Mouse (Mus musculus): ENCODE data around the gene Cdc42bpa. TPM values are rescaled to one million over a fixed set of nuclear protein-coding genes. Genes with fewer than 3 reads are reported as not detected.
A peak's percentile ranks its signal among the peaks of the same experiment; 100 is the strongest.

Gene Cdc42bpa
- polyA plus RNA-seq, 1 experiment, result 6.6 TPM

DNA sequence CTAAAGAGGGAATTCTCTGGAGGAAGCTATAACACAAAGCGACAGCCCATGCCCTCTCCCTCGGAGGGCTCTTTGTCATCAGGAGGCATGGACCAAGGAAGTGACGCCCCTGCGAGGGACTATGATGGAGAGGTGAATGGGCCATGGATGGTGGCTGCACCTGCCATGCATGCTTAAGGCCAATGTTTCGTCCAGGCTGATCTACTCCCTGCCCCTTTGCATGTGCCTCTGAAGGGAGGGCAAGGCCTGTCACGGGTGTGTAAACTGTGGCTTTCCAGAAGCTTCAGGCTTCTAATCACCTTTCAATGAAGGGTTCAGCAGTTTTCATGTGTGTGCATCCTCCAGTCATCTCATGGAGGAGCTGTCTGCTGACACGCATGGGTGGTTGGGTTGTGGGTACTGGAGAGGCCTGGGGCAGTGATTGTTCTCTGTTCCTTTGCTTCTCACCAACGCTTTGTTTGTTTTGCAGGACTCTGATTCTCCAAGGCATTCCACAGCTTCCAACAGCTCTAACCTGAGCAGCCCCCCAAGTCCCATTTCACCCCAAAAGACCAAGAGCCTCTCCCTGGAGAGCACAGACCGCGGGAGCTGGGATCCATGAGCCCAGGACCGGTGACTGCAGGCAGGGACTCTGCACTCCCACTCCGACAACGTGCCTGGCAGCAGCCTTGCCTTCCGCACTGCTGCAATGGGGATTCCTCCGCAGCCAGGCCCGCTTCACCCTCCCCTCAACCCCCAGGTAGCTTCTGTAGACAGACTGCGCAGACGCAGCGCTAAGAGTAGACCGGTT is 201.5 kb downstream of the Cdc42bpa start:
- Histone ChIP-seq H3K36me3 (ENCODE audit: control insufficient read depth, insufficient read depth, low read length) (peaks cover 8% of the 10 kb centered on the region), H3K27me3 (ENCODE audit: control insufficient read depth, insufficient read depth, low read length) (no peaks in the 10 kb centered on the region), H3K4me3 (ENCODE audit: low read depth, low read length) (no peak overlapping the region), H3K4me1 (ENCODE audit: control insufficient read depth, insufficient read depth, insufficient read length, low read length) (no peaks in the 10 kb centered on the region), H3K27ac (ENCODE audit: insufficient read depth, low read depth, low read length) (no peak overlapping the region)
- WGBS, result 88% methylated on average over 20 of the region's 20 CpGs
- TF ChIP-seq POLR2A (IDR thresholded peaks at IDR 0.05; ENCODE audit: low read depth, low read length), result no peak
- TF ChIP-seq CTCF (IDR thresholded peaks at IDR 0.05; ENCODE audit: extremely low read depth, insufficient read length, insufficient replicate concordance, low read depth, low read length), result no peak

DNA sequence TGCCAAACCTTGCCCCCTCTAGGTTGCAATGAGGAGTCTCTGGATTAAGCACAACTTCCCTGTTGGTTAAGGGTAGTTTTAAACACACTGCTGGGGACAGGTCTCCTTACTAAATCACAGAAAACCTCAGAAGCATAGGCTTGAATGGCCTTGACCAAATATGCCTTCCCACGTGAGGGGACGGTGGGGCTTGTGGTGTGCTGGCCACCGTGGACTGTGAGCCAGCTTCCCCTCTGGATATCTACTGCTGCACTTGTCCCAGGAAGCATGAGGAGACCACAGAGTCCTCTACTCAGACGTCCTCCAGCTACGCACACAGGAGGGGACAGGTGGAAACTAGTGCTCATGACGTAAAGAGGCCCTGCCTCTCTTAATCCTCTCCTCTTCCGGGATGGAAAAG is 202.7 kb downstream of the Cdc42bpa start:
- no peaks in the 10 kb centered on the region for H3K4me1 ChIP-seq (ENCODE audit: control insufficient read depth, insufficient read depth, insufficient read length, low read length)
- TF ChIP-seq POLR2A (IDR thresholded peaks at IDR 0.05; ENCODE audit: low read depth, low read length) (no peak), CTCF (IDR thresholded peaks at IDR 0.05; ENCODE audit: extremely low read depth, insufficient read length, insufficient replicate concordance, low read depth, low read length) (no peak)
- no peak overlapping the region for H3K4me3 ChIP-seq (ENCODE audit: low read depth, low read length)
- whole genome bisulfite sequencing, result 77% methylated on average over 7 of the region's 7 CpGs
- H3K36me3 ChIP-seq (ENCODE audit: control insufficient read depth, insufficient read depth, low read length), result peaks cover 14% of the 10 kb centered on the region
- H3K27me3 ChIP-seq (ENCODE audit: control insufficient read depth, insufficient read depth, low read length), result no peaks in the 10 kb centered on the region
- H3K27ac ChIP-seq (ENCODE audit: insufficient read depth, low read depth, low read length), result no peak overlapping the region

DNA sequence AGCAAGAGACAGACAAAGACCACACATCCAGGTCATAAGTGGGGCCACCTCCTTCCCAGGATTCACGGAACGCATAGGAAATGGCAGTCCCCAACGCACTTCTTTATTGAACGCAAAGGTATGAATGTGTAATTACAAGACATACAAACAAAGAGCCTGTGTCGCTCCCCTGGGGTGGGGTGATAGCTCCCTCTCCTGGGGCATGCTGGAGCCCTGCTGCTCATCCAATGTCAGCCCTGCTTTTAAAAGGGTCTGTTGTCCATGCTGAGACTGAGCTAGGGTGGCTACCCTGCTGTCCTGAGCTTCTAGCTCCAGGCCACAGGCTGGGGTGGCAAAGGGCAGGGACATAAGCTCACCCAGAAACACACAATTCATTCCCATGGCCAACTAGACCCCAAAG is 206.3 kb downstream of the Cdc42bpa start:
- H3K4me1 ChIP-seq (ENCODE audit: control insufficient read depth, insufficient read depth, insufficient read length, low read length), result no peaks in the 10 kb centered on the region

DNA sequence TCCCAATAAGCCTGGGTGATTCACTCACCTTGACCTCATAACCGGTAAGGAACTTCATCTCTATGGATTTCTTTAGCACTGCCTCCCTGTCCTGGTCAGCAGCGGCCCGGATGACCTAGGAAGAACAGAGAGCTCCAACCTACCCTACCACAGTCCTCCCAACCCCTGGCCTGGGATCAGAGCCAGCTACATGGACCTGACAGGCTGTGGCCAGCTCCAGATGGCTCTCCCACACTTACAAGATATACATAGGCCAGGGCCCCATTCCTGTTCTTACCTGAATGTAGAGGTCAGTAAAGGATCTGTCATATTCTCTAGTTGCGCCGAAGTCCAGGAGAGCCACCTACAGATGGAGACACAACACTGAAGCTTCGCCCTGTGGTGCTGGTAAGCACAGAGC is 208.0 kb downstream of the Cdc42bpa start:
- Histone ChIP-seq H3K27me3 (ENCODE audit: control insufficient read depth, insufficient read depth, low read length) (no peaks in the 10 kb centered on the region), H3K4me3 (ENCODE audit: low read depth, low read length) (no peak overlapping the region), H3K27ac (ENCODE audit: insufficient read depth, low read depth, low read length) (no peak overlapping the region), H3K4me1 (ENCODE audit: control insufficient read depth, insufficient read depth, insufficient read length, low read length) (no peaks in the 10 kb centered on the region), H3K36me3 (ENCODE audit: control insufficient read depth, insufficient read depth, low read length) (peaks cover 37% of the 10 kb centered on the region)
- TF ChIP-seq CTCF (IDR thresholded peaks at IDR 0.05; ENCODE audit: extremely low read depth, insufficient read length, insufficient replicate concordance, low read depth, low read length) (no peak), POLR2A (IDR thresholded peaks at IDR 0.05; ENCODE audit: low read depth, low read length) (no peak)
- 92% methylated on average over 6 of the region's 6 CpGs for WGBS

More for the DNA sequence above, 206.3 kb downstream of the Cdc42bpa start:
- WGBS, result 85% methylated on average over 5 of the region's 5 CpGs
- TF ChIP-seq POLR2A (IDR thresholded peaks at IDR 0.05; ENCODE audit: low read depth, low read length) (no peak), CTCF (IDR thresholded peaks at IDR 0.05; ENCODE audit: extremely low read depth, insufficient read length, insufficient replicate concordance, low read depth, low read length) (peak; percentile 6; the same call in 1 of the 2 replicates)
- H3K27me3 ChIP-seq (ENCODE audit: control insufficient read depth, insufficient read depth, low read length), result no peaks in the 10 kb centered on the region
- no peak overlapping the region for H3K4me3 ChIP-seq (ENCODE audit: low read depth, low read length)
- H3K36me3 ChIP-seq (ENCODE audit: control insufficient read depth, insufficient read depth, low read length), result peaks cover 35% of the 10 kb centered on the region
- no peak overlapping the region for H3K27ac ChIP-seq (ENCODE audit: insufficient read depth, low read depth, low read length)

DNA sequence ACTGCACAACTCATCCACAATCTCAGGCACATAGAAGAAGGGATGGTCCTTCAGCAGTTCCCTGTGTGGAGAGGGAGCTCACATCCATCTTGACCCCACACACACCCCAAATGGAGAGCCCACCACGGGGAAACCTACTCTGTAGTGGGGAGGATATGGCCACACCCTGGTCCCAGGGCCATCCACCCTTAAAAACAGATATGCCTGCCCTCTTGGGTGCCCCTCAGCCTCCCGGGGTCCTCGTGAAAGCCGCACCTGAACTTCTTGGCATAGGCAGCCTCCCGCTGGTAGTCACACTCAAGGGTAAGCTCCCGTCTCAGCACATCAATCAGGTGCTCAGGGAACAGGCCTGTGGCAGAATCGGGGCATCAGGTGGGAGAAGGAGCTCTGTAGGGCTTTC is 208.9 kb downstream of the Cdc42bpa start:
- TF ChIP-seq POLR2A (IDR thresholded peaks at IDR 0.05; ENCODE audit: low read depth, low read length), result no peak
- no peak for TF ChIP-seq CTCF (IDR thresholded peaks at IDR 0.05; ENCODE audit: extremely low read depth, insufficient read length, insufficient replicate concordance, low read depth, low read length)
- H3K4me1 ChIP-seq (ENCODE audit: control insufficient read depth, insufficient read depth, insufficient read length, low read length), result no peaks in the 10 kb centered on the region

DNA sequence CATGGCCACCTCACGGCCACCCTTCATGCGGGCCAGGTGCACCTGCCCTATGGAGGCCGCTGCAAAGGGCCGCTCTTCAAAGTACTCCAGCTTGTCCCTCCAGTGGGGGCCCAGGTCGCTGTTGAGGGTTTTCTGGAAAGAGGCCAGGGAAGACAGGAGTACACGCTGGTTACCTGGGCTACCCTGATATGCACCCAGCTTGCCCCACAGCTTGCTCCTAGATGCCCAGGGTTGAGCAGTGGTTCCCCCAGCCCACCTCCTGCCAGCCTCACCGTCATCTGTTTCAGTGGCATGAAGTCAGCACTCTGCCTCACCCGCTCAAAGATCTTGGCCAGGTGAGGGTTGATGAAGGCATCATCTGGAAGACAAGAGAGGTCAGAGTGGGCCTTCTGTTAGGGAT is 209.8 kb downstream of the Cdc42bpa start:
- Histone ChIP-seq H3K27ac (ENCODE audit: insufficient read depth, low read depth, low read length) (no peak overlapping the region), H3K27me3 (ENCODE audit: control insufficient read depth, insufficient read depth, low read length) (no peaks in the 10 kb centered on the region), H3K36me3 (ENCODE audit: control insufficient read depth, insufficient read depth, low read length) (peaks cover 35% of the 10 kb centered on the region), H3K4me3 (ENCODE audit: low read depth, low read length) (no peak overlapping the region), H3K4me1 (ENCODE audit: control insufficient read depth, insufficient read depth, insufficient read length, low read length) (no peaks in the 10 kb centered on the region)
- 86% methylated on average over 8 of the region's 8 CpGs for WGBS
- TF ChIP-seq CTCF (IDR thresholded peaks at IDR 0.05; ENCODE audit: extremely low read depth, insufficient read length, insufficient replicate concordance, low read depth, low read length) (no peak), POLR2A (IDR thresholded peaks at IDR 0.05; ENCODE audit: low read depth, low read length) (no peak)

More for the DNA sequence above, 208.9 kb downstream of the Cdc42bpa start:
- H3K27ac ChIP-seq (ENCODE audit: insufficient read depth, low read depth, low read length), result no peak overlapping the region
- no peaks in the 10 kb centered on the region for H3K27me3 ChIP-seq (ENCODE audit: control insufficient read depth, insufficient read depth, low read length)
- WGBS, result 88% methylated on average over 7 of the region's 7 CpGs
- H3K4me3 ChIP-seq (ENCODE audit: low read depth, low read length), result no peak overlapping the region
- peaks cover 37% of the 10 kb centered on the region for H3K36me3 ChIP-seq (ENCODE audit: control insufficient read depth, insufficient read depth, low read length)

DNA sequence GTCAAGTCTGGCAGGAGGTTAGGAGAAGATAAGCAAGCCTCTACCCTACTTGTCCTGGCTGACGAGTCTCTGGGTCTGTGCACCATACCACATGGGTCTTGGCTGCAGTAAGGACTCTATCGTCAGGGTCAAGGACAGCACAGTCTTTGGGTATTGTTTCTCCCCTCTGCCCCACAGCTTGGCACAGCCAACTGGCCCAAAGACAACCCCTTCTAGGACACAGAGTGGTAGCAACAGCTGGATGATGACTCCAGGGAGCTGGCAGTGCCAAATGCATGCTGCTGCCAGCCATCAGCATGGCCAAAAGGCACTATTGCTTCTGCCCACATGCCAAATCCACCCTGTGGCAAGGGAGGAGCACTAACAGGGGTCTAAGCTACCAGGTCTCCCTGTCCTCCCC is 211.6 kb downstream of the Cdc42bpa start:
- H3K27me3 ChIP-seq (ENCODE audit: control insufficient read depth, insufficient read depth, low read length), result no peaks in the 10 kb centered on the region
- no peak overlapping the region for H3K4me3 ChIP-seq (ENCODE audit: low read depth, low read length)
- peaks cover 30% of the 10 kb centered on the region for H3K36me3 ChIP-seq (ENCODE audit: control insufficient read depth, insufficient read depth, low read length)
- TF ChIP-seq POLR2A (IDR thresholded peaks at IDR 0.05; ENCODE audit: low read depth, low read length) (no peak), CTCF (IDR thresholded peaks at IDR 0.05; ENCODE audit: extremely low read depth, insufficient read length, insufficient replicate concordance, low read depth, low read length) (no peak)
- WGBS, result 84% methylated on average over 2 of the region's 2 CpGs
- peaks cover 9% of the 10 kb centered on the region for H3K4me1 ChIP-seq (ENCODE audit: control insufficient read depth, insufficient read depth, insufficient read length, low read length)
- H3K27ac ChIP-seq (ENCODE audit: insufficient read depth, low read depth, low read length), result no peak overlapping the region
